Mouse (Mus musculus) 416B (cell line): ENCODE results near the gene Ttll10.

Experiments used
- DNase-seq: peaks from one replicate; pipeline ENCODE4 v3.0.0; 2011; ENCODE audit warnings: low read depth

Ttll10 gene

DNA sequence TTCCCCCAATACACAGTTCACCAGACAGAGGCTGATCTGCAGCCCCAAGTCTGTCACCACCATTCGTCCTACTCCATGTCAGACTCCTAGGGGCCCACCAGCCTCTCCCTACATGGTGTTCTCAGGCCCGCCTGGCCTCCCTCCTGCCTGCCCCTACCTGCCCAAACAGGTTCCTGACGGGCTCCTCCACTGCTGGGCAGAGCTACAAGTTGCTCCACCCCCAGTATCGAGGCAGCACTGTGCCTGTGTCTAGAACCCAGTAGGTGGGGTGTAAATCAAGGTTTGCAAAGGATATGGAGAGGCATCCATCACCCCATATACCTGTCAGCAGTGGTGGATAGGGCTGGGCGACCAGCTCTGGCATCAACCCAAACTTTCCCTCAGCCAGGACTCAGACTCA is at the start of gene Ttll10:
Gene Ttll10 (minus strand): TSS at position 154 of the 400 bp plus-strand sequence.
- DNase-seq: no peak

DNA sequence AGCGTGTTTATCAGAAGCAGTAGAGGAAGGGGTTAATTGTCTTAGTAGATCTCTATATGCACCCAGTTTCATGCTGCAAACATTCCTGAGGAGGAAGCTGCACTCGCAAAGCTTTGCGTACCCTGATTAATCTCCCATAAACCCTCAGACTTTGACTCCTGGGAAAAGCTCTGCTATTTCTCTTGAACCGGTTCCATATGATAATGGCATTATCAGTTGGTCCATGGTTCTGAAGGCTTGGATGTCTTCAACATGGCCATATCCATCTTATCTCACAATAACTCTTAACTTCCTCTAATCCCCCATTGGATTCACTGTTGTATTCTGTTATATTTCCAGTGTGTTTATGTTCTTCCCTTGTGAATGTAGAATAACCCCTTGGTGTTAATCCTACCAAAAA is 44.1 kb upstream of the Ttll10 start:
- DNase-seq: no peak

DNA sequence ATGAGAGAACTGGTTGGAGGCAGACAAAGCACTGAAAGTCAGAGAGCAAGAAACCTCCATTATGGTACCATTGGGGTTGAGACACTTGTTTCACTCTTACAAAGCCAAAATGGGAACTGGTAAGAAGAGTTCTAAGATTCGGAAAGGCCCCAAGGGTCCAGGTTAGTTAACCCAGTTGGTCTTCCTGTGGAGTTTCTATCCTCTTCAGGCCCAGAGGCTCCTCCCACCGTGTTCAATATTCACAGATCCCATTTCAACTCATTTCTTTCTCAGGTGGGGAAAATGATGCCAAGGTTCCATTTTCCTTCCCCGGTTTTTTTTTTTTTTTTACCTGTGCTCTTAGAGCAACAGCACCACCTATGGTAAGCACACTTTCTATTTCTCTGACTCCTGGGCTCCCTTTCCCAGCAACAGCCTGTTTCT is 42.3 kb upstream of the Ttll10 start:
- DNase-seq: peak; percentile 24

DNA sequence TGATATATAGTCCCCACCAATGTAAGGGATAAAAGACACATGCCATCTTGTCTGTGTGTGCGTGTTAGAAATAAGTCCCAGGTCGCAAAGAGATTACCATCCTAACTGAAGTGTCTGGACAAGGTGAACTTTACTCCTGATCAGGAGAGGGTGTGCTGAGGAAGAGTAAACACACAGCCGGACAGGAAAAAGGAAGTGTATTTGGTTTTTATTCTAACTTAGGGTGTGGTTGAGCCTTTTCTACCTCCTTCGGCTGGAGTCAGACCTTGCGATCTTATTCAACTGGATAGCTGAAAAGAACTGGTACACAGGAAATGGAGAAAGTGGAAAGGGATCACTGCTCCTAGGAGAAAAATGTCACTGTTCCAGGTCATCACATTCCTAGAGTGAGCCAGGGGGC is 41.3 kb upstream of the Ttll10 start:
- no peak for DNase-seq

DNA sequence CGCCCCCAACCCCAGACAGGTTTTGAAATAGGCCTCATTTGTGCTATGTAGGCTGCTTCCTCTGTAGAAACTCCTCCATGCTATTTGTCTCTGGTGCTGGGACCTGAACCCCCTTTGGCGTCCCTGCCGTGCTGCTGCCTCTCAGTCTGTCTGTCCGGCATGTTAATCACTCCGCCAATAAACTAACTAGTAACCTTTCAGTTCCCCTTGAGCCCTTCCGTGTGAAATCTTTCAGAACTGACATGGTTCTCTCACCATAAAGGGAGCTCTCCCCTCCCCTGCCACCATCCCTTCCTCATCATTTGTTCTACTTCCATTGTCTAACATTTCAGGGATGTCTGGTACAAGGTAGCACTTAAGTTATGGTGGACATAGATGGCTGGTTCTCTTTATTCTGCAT is 40.2 kb upstream of the Ttll10 start:
- DNase-seq: no peak

DNA sequence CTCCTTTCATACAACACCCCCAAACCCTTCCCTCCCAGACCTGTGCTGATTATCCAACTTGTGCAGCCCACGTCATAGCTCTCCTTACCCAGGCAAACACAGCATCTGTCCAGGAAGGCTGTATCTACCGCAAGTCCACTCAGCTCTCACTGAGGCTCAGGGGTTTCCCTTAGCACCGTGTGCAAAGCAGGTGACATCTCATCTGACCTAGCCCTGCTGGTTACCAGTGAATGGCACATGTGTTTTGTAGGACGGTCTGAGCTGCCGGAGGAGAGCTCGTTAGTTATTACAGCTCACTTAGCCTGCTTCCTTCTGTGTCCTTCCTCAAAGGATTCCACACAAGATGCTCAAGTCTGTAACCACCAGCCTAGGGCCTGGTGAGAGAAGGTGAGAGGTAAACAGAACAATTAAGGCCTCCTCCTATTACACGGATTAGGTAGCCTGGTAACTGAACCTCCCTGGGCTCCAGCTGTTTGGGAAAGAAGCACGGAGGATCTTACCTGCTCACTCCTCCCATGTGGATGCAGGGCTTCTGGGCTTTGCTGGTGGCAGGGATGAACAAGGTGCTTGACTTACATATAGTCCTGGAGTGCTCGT is 38.7 kb upstream of the Ttll10 start:
- DNase-seq: no peak

DNA sequence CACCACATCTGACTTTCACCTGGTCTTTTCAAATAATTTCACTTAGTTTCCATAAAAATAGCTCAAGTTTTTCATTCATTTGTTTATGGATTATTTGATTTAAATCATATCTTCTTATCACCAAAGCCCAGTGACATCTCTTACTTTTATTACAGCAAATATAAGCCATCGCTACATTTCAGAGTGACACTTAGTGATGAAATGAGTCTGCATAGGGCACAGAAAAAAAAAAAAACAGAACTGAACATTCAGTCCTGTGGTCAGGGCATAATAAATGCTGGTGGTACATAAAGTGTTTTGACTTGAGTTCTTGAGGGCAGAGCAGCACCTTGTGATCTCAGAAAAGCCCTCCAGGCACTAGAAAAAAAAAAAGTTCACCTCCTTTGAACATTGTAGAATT is 37.0 kb upstream of the Ttll10 start:
- no peak for DNase-seq

DNA sequence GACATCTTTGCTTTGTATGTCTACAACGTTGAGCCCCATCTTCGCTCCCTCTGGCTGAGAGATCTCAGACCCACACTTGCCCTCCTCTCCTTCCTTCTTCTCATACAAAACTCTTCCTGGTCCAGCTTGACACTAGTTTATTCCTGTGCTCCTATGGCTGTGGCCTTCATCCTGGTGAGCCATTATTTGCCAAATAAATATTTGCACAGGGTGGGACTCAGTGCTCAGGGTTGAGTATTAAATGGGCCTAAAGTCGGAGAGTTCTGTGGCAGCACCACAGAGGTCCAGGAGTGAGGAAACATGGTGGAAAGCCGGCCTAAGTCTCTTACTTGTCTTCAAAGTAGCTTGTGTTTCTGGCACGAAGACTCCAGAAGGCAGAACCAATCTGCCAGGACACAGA is 34.5 kb upstream of the Ttll10 start:
- no peak for DNase-seq

DNA sequence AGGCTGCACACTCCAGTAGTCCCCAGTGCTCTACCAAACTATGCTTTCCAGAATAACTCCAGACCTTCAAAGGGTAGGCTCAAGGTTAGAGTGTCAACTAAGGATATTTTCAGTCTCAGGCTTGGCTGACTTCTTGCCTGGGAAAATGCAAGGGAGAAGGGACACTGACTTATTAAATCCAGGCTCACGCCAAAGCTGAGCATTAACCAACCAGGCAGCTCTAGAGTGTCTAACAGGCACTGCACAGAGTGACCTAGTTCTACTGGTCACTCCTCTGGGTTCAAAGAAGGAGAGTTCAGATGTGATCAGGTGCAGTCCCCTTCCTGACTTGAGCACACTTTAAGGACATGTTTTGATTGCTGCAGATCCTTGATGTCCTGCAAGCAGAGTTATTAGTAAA is 33.6 kb upstream of the Ttll10 start:
- DNase-seq: no peak

DNA sequence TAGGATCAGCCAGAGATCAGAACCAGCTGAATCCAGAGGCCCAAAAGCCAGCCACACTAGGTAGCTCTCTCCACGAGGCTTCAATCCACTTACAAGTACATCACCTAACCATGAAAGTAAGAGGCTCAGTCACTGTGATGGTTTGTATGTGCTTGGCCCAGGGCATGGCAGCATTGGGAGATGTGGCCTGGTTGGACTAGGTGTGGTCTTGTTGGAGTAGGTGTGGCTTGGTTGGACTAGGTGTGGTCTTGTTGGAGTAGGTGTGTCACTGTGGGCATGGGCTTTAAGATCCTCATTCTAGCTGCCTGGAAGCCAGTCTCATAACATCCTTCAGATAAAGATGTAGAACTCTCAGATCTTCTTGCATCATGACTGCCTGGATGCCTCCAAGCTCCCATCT is 32.0 kb upstream of the Ttll10 start:
- DNase-seq: no peak

DNA sequence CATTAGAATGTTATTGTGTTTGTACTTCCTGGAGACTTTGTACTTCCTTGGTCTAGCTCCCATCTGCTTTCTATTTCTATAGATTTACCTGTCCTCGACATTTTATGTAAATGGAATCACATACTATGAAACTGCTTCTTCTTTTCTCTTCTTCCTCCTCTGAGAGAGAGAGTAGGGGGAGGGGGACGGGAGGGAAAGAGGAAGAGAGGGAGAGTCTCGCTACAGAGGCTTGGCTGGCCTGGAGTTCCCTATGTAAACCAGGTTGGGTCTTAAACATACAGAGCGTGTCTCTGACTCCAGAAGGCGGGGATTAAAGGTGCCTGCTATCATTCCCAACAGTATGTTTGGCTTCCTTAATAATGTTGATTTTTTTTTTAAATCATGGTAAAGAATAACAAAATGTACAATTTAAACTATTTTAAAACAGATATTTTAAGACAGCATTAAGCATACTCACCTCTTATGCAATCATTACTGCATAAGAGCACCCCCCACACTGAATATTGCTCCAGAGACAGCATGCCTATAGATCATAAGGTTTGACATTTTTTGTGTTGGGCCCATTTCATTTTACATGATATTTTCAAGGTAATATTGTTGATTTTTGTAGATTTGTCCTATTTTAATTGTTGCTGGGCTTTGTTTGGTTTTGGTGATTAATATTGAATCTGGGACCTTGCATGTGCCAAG is 28.3 kb upstream of the Ttll10 start:
- peak; percentile 33 for DNase-seq

DNA sequence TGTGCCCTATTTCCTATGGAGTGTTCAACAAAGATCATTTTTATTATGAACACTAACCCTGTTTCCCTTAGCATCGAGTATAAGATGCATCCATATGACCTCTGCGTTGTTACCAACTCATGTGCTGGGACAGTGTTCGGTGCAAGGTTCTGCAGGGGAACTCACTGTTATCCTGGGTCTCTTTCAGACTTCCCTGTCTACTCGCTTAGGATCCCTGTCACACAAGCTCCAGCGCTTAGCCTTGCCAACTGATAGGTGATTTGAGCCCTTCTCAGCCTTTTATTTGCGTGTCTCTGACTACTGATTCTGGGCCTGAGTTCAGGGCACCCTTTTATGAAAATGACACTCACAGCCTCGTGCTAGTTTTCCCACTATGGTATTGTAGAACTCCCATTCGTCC is 26.0 kb upstream of the Ttll10 start:
- DNase-seq: no peak

DNA sequence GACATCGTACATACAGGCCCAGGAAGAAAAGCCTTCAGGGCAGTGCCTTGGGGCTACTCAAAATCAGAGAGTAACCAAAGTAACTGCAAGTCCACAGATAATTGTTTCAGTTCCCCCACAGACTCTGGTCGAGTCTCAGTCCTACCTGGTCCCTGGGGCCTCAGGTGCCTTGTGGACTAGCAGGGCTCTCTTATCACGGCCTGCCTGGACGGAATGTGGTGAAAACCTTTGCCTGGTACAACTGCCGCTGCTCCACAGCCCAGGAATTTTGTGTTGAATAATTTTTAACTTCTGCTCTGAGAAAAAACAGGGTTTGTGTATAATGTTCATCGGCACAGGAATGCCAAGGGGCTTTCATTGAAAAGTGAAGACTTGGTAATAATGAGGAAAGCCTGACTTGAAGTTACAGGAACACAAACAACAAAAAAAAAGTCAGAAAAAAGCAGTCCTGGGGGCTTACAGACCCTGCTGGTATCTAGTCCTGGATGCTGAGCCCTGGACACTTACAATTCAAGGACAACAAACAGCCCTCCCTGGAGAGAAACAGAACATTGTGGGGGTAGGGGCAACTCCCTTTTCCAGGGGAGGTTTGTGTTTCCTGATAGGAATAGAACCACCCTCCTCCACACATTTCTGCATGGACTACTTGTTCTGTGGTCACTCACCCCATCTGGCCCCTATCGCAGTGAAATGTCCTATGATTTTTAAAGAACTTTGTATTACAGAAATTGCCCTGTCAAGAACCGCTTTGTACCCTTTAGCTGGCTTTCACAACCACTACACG is 25.1 kb upstream of the Ttll10 start:
- no peak for DNase-seq

DNA sequence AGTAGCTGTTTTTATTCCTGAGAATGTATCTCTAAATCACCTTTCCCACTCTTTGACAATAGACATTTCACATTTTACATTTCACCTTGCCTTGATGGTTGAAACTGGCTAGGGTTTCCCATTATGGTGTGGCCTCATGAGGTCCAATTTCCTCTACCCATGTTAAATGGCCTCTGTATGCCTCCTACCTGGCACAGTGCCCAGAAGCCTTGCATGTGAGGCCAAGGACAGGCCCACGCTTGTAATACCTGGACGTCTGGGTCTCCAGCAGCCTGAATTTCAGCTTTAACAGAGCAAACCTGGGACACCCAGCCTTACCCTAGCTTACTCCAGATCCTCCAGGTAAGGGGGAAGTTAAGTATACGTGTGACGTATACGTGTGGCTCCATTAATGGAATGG is 24.1 kb upstream of the Ttll10 start:
- peak; percentile 46 for DNase-seq

DNA sequence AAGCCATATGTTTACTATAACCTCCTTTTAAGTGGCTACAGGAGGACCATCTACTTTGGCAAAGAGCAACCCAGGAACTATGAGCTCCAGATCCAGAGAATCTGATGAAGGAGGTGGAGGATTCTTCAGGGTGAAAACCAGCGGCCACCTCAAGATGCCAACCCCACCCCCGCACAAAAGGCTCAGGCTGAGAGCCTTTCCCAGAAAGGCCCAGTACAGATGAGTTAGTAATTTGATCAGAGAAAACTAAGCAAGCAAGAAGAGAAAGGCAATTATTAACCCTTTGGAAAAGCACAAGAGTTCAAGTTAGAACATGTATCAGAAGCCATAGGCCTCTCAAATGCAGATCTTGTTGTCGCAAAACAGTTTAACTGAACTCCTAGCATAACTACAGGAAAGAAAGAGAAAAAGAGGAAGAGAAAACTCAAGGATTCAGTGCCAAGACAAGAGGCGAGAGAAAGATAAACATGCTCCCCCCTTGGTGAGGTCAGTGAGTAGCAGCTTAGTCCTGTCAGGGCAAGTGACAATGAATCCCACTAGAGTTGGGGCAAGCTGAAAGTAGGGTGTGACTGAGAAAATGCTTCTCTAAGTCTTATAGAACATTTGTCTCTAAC is 23.5 kb upstream of the Ttll10 start:
- DNase-seq: peak; percentile 19

DNA sequence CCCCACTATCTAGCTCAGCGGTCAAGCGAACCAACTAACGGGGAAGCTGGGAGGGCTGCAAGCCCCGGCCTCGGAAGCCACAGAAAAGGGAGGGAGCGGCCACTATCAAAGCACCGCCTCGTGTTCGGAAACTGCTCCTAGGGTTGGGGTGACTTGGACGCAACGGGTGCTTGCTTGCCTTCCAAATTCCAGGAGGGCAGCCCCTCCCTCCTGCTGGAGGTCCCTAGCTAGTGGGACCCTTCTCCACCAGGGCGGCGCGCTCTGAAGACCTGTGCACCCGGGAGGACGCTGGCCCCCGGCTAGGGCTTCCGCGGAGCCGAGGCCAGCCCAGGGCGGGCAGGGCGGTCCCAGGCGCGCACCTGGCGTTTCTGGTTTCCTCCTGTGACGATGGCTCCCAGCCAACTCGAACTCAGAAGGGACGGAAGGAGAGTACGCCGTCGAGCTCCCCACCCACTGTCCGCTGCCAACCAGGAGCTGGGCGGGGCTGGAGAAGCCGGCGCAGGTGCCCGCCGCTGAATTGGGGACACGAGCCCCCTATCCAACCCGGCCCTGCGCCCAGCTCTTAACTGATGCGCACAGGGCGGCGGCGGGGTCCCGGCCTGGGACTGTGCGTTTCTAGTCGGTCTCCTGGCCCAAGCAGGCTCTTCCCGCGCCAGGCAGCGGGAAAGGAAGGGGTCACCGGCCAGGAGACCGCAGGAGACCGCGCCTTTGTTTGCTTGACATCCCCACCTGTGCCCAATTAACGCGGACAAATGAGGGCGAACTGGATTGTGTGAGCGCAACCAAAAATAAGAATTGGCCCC is 18.5 kb upstream of the Ttll10 start:
- peak; percentile 66 for DNase-seq

DNA sequence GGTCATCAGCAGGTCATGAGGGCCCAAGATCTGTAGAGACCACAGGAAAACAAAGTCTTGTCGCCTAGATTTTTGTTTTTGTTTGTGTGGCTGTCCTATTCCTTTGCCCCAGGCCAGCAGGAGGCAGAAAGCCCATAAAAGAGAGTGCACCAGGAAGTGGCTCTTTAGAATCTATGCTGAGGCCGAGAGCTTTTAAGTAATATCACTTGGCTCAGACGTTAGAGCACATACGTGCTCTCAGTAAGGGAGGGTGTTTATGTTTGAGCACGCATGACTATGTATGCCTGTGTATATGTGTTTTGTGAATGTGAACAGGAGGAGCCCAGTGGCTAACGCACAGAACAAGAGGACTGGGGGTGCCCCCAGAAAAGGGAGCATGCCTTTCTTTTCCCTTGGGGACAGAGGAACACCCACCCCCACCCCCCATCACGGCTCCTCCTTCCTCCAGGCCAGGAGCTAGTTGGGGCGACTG is 17.7 kb upstream of the Ttll10 start:
- DNase-seq: peak; percentile 67

DNA sequence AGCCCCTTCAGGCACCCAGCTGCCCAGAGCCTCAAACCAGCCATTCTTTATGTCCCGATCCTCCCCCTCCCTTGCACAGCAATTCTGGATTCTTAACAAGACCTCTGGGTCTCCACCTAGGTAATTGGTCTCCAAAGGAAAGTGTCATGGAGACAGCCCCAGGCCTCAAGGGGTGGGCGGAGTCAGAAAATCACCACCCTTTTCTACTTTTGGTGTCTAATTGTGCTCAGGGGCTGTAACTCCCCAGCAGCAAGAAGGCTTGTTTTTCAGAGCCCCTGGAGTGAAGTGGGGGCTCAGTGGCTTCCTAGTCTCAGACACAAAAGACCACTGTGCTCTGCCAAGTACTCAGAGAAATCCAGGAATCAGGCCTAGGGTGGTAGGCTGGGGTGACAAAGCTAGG is 11.5 kb upstream of the Ttll10 start:
- DNase-seq: no peak

DNA sequence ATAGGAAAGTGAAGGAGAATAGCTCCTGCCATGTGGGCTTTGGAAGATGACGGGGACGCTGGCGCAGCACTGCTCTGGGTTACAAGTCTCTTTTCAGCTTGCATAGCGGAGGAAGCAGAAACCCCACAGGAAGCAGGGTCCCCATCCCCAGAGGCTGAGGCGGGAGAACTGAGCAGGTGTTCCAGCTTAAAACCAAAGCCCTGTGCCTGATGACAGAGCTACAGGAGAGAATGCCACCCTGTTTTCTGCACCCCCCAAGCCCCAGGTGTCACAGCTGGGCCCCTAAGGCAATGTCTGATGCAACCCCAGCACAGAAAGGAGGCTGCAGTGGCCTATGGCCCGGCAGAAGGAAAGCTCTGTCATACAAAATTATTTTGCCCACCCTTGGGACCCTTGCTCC is 11.1 kb upstream of the Ttll10 start:
- DNase-seq: no peak

DNA sequence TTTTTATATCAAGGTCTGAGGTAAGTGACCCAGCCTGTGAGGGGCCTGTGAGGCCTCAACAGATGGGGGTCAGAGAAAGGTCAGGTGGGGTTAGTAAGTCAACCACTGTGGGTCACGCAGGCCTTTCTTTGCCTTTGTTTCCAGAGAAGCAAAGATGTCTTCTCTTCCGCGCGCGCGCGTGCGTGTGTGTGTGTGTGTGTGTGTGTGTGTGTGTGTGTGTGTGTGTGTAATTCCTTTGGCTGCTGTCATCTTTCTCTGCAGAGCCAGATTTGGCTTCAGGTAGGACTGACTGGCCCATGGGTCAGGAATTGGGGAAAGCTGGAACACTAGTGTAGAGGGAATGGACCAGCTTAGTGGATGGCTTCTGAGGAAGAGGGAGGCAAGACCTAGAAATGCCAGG is 10.5 kb upstream of the Ttll10 start:
- DNase-seq: no peak

DNA sequence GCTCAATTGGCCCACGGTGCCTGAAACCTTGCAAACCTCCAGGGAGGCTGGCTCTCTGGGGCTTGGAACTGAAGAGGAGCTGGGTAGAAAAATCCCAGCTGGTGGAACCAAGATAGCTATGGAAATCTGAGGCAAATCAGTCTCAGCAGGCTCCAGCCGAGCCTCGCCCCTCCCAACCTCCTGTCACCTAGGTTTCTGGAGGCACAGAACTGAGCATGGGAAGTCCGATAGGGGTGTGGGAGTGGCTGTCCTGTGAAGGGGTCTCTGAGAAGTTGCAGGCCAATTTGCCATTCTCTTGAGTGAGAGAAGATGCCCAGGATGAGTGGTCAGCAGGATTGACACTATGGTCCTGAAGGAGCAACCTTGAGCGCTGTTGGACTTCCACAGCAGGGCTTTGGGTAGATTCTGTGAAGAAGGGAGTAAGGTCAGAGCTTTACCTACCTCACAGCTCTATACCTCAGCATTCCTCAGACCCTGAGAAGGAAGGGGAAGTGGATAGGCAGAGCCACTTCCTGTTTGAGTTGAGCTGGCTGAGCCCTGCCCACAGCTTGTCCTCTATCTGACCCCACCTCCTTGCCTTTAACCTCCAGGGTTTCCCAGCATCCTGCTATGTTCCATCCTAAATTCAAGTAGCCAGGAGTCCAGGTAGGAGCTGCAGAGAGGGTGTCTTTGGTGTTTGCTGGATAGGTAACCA is 8.2 kb upstream of the Ttll10 start:
- peak; percentile 52 for DNase-seq
